Mouse (Mus musculus): ENCODE measurements at regions not wholly inside any gene's neighbourhood (a gene's known extent, or its start where the extent isn't known, plus 50 kb on each side); places are given as distances from the start of the nearest gene placed in this dataset.
A peak's percentile ranks its signal among the peaks of the same experiment; 100 is the strongest.

- TF ChIP-seq CTCF (IDR thresholded peaks at IDR 0.05; ENCODE audit: low read depth) (peak; percentile 71), EP300 (IDR thresholded peaks at IDR 0.05; ENCODE audit: low read depth) (peak; percentile 86)
These were observed 231.6 kb upstream of the Jmjd1c start for GRCm38 (mm10) chr10:66864161-66864862.
